Mouse (Mus musculus): ENCODE measurements around the gene Lysmd1. TPM values are rescaled to one million over a fixed set of nuclear protein-coding genes. Genes with fewer than 3 reads are reported as not detected.

Gene Lysmd1
- total RNA-seq, 4 experiments from 2014 or later, result 6.3 to 8.2 (median 7.3) TPM

- DNase-seq (ENCODE audit: low spot score in 2 of 2), result no peak
Measured at GRCm38 (mm10) chr3:95136336-95136735, 2.4 kb downstream of the Lysmd1 start.

- no peak for DNase-seq (ENCODE audit: low spot score in 2 of 2)
Measured at GRCm38 (mm10) chr3:95139586-95140288, 5.8 kb downstream of the Lysmd1 start.

- DNase-seq (ENCODE audit: low spot score in 2 of 2), result no peak
Measured at GRCm38 (mm10) chr3:95140289-95140595, 6.4 kb downstream of the Lysmd1 start.

GRCm38 (mm10) chr3:95140795-95141194 lies 6.9 kb downstream of the Lysmd1 start:
- DNase-seq (ENCODE audit: low spot score in 2 of 2), result no peak

GRCm38 (mm10) chr3:95141474-95141873 lies 7.6 kb downstream of the Lysmd1 start:
- no peak for DNase-seq (ENCODE audit: low spot score in 2 of 2)

GRCm38 (mm10) chr3:95141952-95142616 lies 8.2 kb downstream of the Lysmd1 start, which contains the start of gene Tnfaip8l2:
Tnfaip8l2 (minus strand) TSS chr3:95142360.
- DNase-seq (ENCODE audit: low spot score in 2 of 2), result no peak

- DNase-seq (ENCODE audit: low spot score in 2 of 2), result peak; percentile 82 to 84
Measured at GRCm38 (mm10) chr3:95142617-95143011, 8.7 kb downstream of the Lysmd1 start.

GRCm38 (mm10) chr3:95147924-95148323 lies 14.0 kb downstream of the Lysmd1 start:
- no peak for DNase-seq (ENCODE audit: low spot score in 2 of 2)

GRCm38 (mm10) chr3:95153874-95154273 lies 20.0 kb downstream of the Lysmd1 start:
- DNase-seq (ENCODE audit: low spot score in 2 of 2), result no peak

GRCm38 (mm10) chr3:95159511-95159986 lies 25.7 kb downstream of the Lysmd1 start:
- no peak for DNase-seq (ENCODE audit: low spot score in 2 of 2)

GRCm38 (mm10) chr3:95159987-95160963 lies 26.4 kb downstream of the Lysmd1 start, which contains the start of gene Sema6c:
Sema6c (plus strand) TSS chr3:95160457.
- peak; percentile 83 to 86 for DNase-seq (ENCODE audit: low spot score in 2 of 2)

- no peak for DNase-seq (ENCODE audit: low spot score in 2 of 2)
Measured at GRCm38 (mm10) chr3:95161041-95161551, 27.2 kb downstream of the Lysmd1 start.

GRCm38 (mm10) chr3:95161618-95162344 lies 27.9 kb downstream of the Lysmd1 start:
- DNase-seq (ENCODE audit: low spot score in 2 of 2), result no peak

GRCm38 (mm10) chr3:95162345-95162628 lies 28.4 kb downstream of the Lysmd1 start:
- DNase-seq (ENCODE audit: low spot score in 2 of 2), result no peak

GRCm38 (mm10) chr3:95163419-95164255 lies 29.7 kb downstream of the Lysmd1 start:
- peak; percentile 82 to 90 for DNase-seq (ENCODE audit: low spot score in 2 of 2)

GRCm38 (mm10) chr3:95164256-95164550 lies 30.3 kb downstream of the Lysmd1 start:
- no peak for DNase-seq (ENCODE audit: low spot score in 2 of 2)

- no peak for DNase-seq (ENCODE audit: low spot score in 2 of 2)
Measured at GRCm38 (mm10) chr3:95164840-95165239, 31.0 kb downstream of the Lysmd1 start.

- DNase-seq (ENCODE audit: low spot score in 2 of 2), result no peak
Measured at GRCm38 (mm10) chr3:95169996-95170395, 36.1 kb downstream of the Lysmd1 start.

GRCm38 (mm10) chr3:95171105-95171504 lies 37.2 kb downstream of the Lysmd1 start:
- no peak for DNase-seq (ENCODE audit: low spot score in 2 of 2)

Measured in gastrocnemius, adult 8-10 months (tissue).